Mouse (Mus musculus): ENCODE measurements around the gene Ano1.

- TF ChIP-seq MAFK (IDR thresholded peaks at IDR 0.05; ENCODE audit: insufficient read depth, low read depth, low read length) (no peak), ZNF384 (IDR thresholded peaks at IDR 0.05; ENCODE audit: low read depth, low read length) (no peak)
Observed at GRCm38 (mm10) chr7:144539146-144539545, 212.6 kb downstream of the Ano1 start.
